Comparison of ENCODE assay signal across 13 mouse cellular contexts in genomic region chr11:68387971-68388654, GRCm38 (mm10). TPM values are rescaled to one million over a fixed set of nuclear protein-coding genes. Genes with fewer than 3 reads are reported as not detected.
A peak's percentile ranks its signal among the peaks of the same experiment; 100 is the strongest.
DNase-seq lines count a peak whose midpoint lies in the region; ATAC-seq and TF ChIP-seq lines count a peak whose summit lies in the region.
"Had no signal": no experiment of that assay in that cellular context is flagged by ENCODE, and none has a peak within 500 bp of the region (broad histone marks: within the 10 kb centered on the region; RNA-seq: fewer than 3 reads in every experiment).

No protein-coding gene starts in this region.

- ATAC-seq in hindbrain, postnatal 0 days: no peak
- ATAC-seq in kidney, embryonic 16.5 days (ENCODE audit: low FRiP score, low TSS enrichment): no peak
- no peak for ATAC-seq in liver, postnatal 0 days
- ATAC-seq: activated CD4-positive, CD25-positive, alpha-beta regulatory T cell, adult 4 months had no signal

- H3K4me1 ChIP-seq in hindbrain, embryonic 10.5 days (replicated peaks): peaks cover 84% of the 10 kb centered on the region
- peaks cover 9% of the 10 kb centered on the region for H3K4me1 ChIP-seq in hindbrain, postnatal 0 days (ENCODE audit: insufficient read depth, low read length)
- peaks cover 24% of the 10 kb centered on the region for H3K4me1 ChIP-seq in kidney, embryonic 16.5 days (ENCODE audit: insufficient read depth, low read length)
- H3K4me1 ChIP-seq in liver, postnatal 0 days (ENCODE audit: insufficient read depth): peaks cover 14% of the 10 kb centered on the region

- no peak overlapping the region for H3K9ac ChIP-seq in hindbrain, postnatal 0 days (replicated peaks; ENCODE audit: low read length)
- no peak overlapping the region for H3K9ac ChIP-seq in kidney, embryonic 16.5 days (replicated peaks; ENCODE audit: low read length)
- H3K9ac ChIP-seq in liver, postnatal 0 days (replicated peaks): no peak overlapping the region

- peaks cover 4% of the 10 kb centered on the region; the same call in 1 of the 2 replicates for H3K9me3 ChIP-seq in hindbrain, embryonic 10.5 days
- no peaks in the 10 kb centered on the region for H3K9me3 ChIP-seq in hindbrain, postnatal 0 days (ENCODE audit: low read length)
- H3K9me3 ChIP-seq in kidney, embryonic 16.5 days (ENCODE audit: low read length): no peaks in the 10 kb centered on the region
- H3K9me3 ChIP-seq in liver, postnatal 0 days (ENCODE audit: low read length): no peaks in the 10 kb centered on the region
- H3K9me3 ChIP-seq: hindbrain, embryonic 15.5 days had no signal

- H3K36me3 ChIP-seq in hindbrain, embryonic 10.5 days: peaks cover 7% of the 10 kb centered on the region; the same call in 1 of the 2 replicates
- no peaks in the 10 kb centered on the region for H3K36me3 ChIP-seq in hindbrain, postnatal 0 days (ENCODE audit: insufficient read depth, low read length)
- no peaks in the 10 kb centered on the region for H3K36me3 ChIP-seq in kidney, embryonic 16.5 days (ENCODE audit: insufficient read depth, low read length)
- no peaks in the 10 kb centered on the region for H3K36me3 ChIP-seq in liver, postnatal 0 days (replicated peaks; ENCODE audit: insufficient read depth, low read length)
- H3K36me3 ChIP-seq: hindbrain, embryonic 15.5 days had no signal

- peak overlapping the region; percentile 92 for H3K27ac ChIP-seq in hindbrain, embryonic 10.5 days
- no peak overlapping the region for H3K27ac ChIP-seq in hindbrain, postnatal 0 days
- peak overlapping the region; percentile 66 for H3K27ac ChIP-seq in kidney, embryonic 16.5 days (ENCODE audit: low read length)
- no peak overlapping the region for H3K27ac ChIP-seq in liver, postnatal 0 days (ENCODE audit: low read depth)
- H3K27ac ChIP-seq: macrophage had no signal

- DNase-seq in hindbrain, embryonic 10.5 days (ENCODE audit: low spot score): no peak
- DNase-seq in hindbrain, postnatal 0 days (ENCODE audit: low spot score): no peak
- DNase-seq in ES-CJ7 (ENCODE audit: low read depth, low spot score): peak; percentile 69
- peak; percentile 46 for DNase-seq in gastrocnemius, postnatal 25 days
- DNase-seq in ovary, postnatal 10 days (ENCODE audit: low spot score): no peak
- no peak for DNase-seq in lung, postnatal 36 days
- DNase-seq in liver, postnatal 0 days: no peak
- DNase-seq: liver had no signal

- H3K4me2 ChIP-seq in hindbrain, postnatal 0 days (ENCODE audit: low read depth, low read length): no peak overlapping the region
- H3K4me2 ChIP-seq in kidney, embryonic 16.5 days (replicated peaks; ENCODE audit: low read depth, low read length): no peak overlapping the region
- H3K4me2 ChIP-seq in liver, postnatal 0 days (ENCODE audit: low read depth, low read length): no peak overlapping the region

- H3K27me3 ChIP-seq in hindbrain, embryonic 10.5 days (ENCODE audit: insufficient read depth, poor library complexity, severe bottlenecking): peaks cover 100% of the 10 kb centered on the region
- H3K27me3 ChIP-seq in hindbrain, postnatal 0 days (ENCODE audit: insufficient read depth, low read length): peaks cover 32% of the 10 kb centered on the region
- H3K27me3 ChIP-seq in kidney, embryonic 16.5 days (ENCODE audit: insufficient read depth, low read length): peaks cover 80% of the 10 kb centered on the region
- peaks cover 96% of the 10 kb centered on the region for H3K27me3 ChIP-seq in liver, postnatal 0 days (ENCODE audit: insufficient read depth, low read length)

- no peak for TF ChIP-seq EP300 in liver, postnatal 0 days (IDR thresholded peaks at IDR 0.05; ENCODE audit: low read depth)

- TF ChIP-seq CTCF in hindbrain, postnatal 0 days (IDR thresholded peaks at IDR 0.05; ENCODE audit: low read depth): no peak
- no peak for TF ChIP-seq CTCF in liver, postnatal 0 days (IDR thresholded peaks at IDR 0.05; ENCODE audit: low read depth)

- WGBS in hindbrain, embryonic 10.5 days: 17% methylated on average over 11 of the region's 11 CpGs
- 52% methylated on average over 11 of the region's 11 CpGs for WGBS in hindbrain, postnatal 0 days
- 55% methylated on average over 11 of the region's 11 CpGs for WGBS in kidney, embryonic 16.5 days
- 45% methylated on average over 11 of the region's 11 CpGs for WGBS in liver, postnatal 0 days (ENCODE audit: insufficient replicate concordance)

- peak overlapping the region; percentile 72 for H3K4me3 ChIP-seq in hindbrain, embryonic 10.5 days
- H3K4me3 ChIP-seq in hindbrain, postnatal 0 days (ENCODE audit: low read length): no peak overlapping the region
- H3K4me3 ChIP-seq in kidney, embryonic 16.5 days (ENCODE audit: low read length): no peak overlapping the region
- no peak overlapping the region for H3K4me3 ChIP-seq in liver, postnatal 0 days (ENCODE audit: low read depth, low read length)

RNA-seq across cellular contexts. Expression of gene Ntn1, which starts 12.5 kb away (rescaled TPM):
- polyA plus RNA-seq in hindbrain, embryonic 10.5 days (2016; fragmentation: Nextera tagmentation; extraction: Ambion mirVana): 18.2 and 23.7 TPM in 2 replicates
- total RNA-seq in hindbrain, postnatal 0 days (2014; rRNA removed): 81.7 and 101 TPM in 2 replicates
- polyA plus RNA-seq in hindbrain, postnatal 0 days (2015; fragmentation: Nextera tagmentation; extraction: Ambion mirVana): 13.8 and 14.3 TPM in 2 replicates
- 1 to 10 TPM; 4.6 to 5.1 TPM for total RNA-seq in gastrocnemius, postnatal 25 days (2021)
- polyA plus RNA-seq in kidney, embryonic 16.5 days (2015; fragmentation: Nextera tagmentation; extraction: Ambion mirVana): 13.6 and 15.4 TPM in 2 replicates
- polyA plus RNA-seq in liver, postnatal 0 days (2015; fragmentation: Nextera tagmentation; extraction: Ambion mirVana): 0.76 and 0.95 TPM in 2 replicates
- total RNA-seq: neutrophil, adult 5-6 weeks had no signal

RNA-seq across cellular contexts. Expression of gene Pik3r5, which starts 43.8 kb away (rescaled TPM):
- 0.88 and 1.2 TPM in 2 replicates for polyA plus RNA-seq in hindbrain, embryonic 10.5 days (2016; fragmentation: Nextera tagmentation; extraction: Ambion mirVana)
- 1.4 and 2.5 TPM in 2 replicates for total RNA-seq in hindbrain, postnatal 0 days (2014; rRNA removed)
- polyA plus RNA-seq in hindbrain, postnatal 0 days (2015; fragmentation: Nextera tagmentation; extraction: Ambion mirVana): 0.34 and 0.65 TPM in 2 replicates
- total RNA-seq in gastrocnemius, postnatal 25 days (2021): under 1 TPM; 0.31 to 0.51 TPM
- 0.27 and 0.77 TPM in 2 replicates for polyA plus RNA-seq in kidney, embryonic 16.5 days (2015; fragmentation: Nextera tagmentation; extraction: Ambion mirVana)
- polyA plus RNA-seq in liver, postnatal 0 days (2015; fragmentation: Nextera tagmentation; extraction: Ambion mirVana): 0.82 and 0.86 TPM in 2 replicates

Comparison
In these comparisons a context has a peak if more than half of its experiments do, and no peak if none do; other contexts are left out.
1. H3K27ac ChIP-seq: peak in hindbrain, embryonic 10.5 days (single experiment) and kidney, embryonic 16.5 days (single experiment); none in hindbrain, postnatal 0 days (single experiment) and liver, postnatal 0 days (single experiment).
2. DNase-seq: peak in ES-CJ7 (single experiment) and gastrocnemius, postnatal 25 days (single experiment); none in hindbrain, embryonic 10.5 days (single experiment), hindbrain, postnatal 0 days (single experiment), ovary, postnatal 10 days (single experiment), lung, postnatal 36 days (single experiment) and liver, postnatal 0 days (single experiment).